In the genomic region with DNA sequence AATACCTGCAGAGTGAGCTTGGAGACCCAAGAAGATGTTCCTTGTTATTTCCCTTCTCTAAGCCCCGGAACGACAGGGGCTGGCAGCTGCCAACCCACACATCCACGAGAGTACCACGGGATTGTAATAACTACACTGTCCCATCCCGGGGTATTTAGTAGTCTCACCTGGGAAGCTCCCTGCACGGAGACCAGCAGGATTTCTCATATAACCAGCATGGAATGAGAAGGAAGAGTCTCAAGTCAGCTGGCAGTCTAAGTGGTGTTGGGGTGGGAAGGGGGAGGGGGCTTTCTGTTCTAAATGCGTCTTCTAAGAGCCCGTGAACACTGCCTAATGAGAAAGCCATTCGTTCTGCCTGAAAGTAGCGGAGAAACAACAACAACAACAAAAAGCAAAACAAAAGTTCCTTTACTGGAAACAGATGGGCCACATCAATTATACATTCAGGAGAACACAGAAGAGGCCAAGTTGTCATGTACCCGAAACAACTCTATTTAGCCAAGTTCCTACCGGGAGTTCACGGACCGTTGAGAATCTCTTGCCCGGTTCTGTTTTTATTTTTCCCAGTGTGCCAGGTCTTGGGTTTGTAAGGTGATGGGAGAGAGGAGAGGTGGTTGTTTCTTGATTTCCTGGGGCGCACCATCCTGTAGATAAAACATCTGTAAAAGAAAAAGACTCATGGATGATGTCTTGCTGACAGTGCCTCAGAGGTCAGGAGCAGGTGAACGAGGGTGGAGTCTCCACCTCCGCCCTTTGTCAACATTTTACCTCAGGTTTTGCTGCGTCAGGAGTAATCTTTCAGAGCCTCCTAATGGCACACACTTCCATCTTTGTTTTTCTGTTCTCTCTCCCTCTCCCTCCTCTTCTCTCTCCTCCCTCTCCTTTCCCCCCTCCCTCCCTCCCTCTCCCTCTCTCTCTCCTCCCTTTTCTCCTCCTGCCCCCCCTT, we compare ENCODE assay signal across 10 mouse cellular contexts.
DNase-seq lines count a peak whose midpoint lies in the region; ATAC-seq lines count a peak whose summit lies in the region.
"Had no signal": no experiment of that assay in that cellular context is flagged by ENCODE, and none has a peak within 500 bp of the region (broad histone marks: within the 10 kb centered on the region; RNA-seq: fewer than 3 reads in every experiment).

No protein-coding gene starts in this region.

- no peak overlapping the region for H3K9ac ChIP-seq in forebrain, embryonic 14.5 days (ENCODE audit: low read length)
- no peak overlapping the region for H3K9ac ChIP-seq in intestine, embryonic 15.5 days
- H3K9ac ChIP-seq in neural tube, embryonic 13.5 days, result no peak overlapping the region
- H3K9ac ChIP-seq: limb, embryonic 12.5 days had no signal

- peaks cover 7% of the 10 kb centered on the region; the same call in 1 of the 2 replicates for H3K4me1 ChIP-seq in forebrain, embryonic 14.5 days (ENCODE audit: control insufficient read depth, insufficient read depth, low read length)
- H3K4me1 ChIP-seq in intestine, embryonic 15.5 days (replicated peaks), result peaks cover 13% of the 10 kb centered on the region
- peaks cover 22% of the 10 kb centered on the region for H3K4me1 ChIP-seq in neural tube, embryonic 13.5 days (replicated peaks)

- no peak overlapping the region for H3K4me3 ChIP-seq in forebrain, embryonic 14.5 days (ENCODE audit: low read depth, low read length)
- no peak overlapping the region for H3K4me3 ChIP-seq in intestine, embryonic 15.5 days (replicated peaks)
- H3K4me3 ChIP-seq in neural tube, embryonic 13.5 days, result no peak overlapping the region
- H3K4me3 ChIP-seq: limb, embryonic 12.5 days had no signal

- no peaks in the 10 kb centered on the region for H3K36me3 ChIP-seq in forebrain, embryonic 14.5 days (ENCODE audit: control insufficient read depth, insufficient read depth, low read length)
- no peaks in the 10 kb centered on the region for H3K36me3 ChIP-seq in intestine, embryonic 15.5 days
- no peaks in the 10 kb centered on the region for H3K36me3 ChIP-seq in neural tube, embryonic 13.5 days
- H3K36me3 ChIP-seq: limb, embryonic 12.5 days had no signal

- ATAC-seq in forebrain, embryonic 14.5 days, result peak; percentile 40; the same call in 1 of the 2 replicates
- ATAC-seq in intestine, embryonic 15.5 days, result peak; percentile 74
- ATAC-seq in neural tube, embryonic 13.5 days (ENCODE audit: low read depth), result 0 out of 2 replicates have a peak, but pooled peaks have one; percentile 29

- no peaks in the 10 kb centered on the region for H3K27me3 ChIP-seq in forebrain, embryonic 14.5 days (replicated peaks; ENCODE audit: control insufficient read depth, insufficient read depth, low read length)
- H3K27me3 ChIP-seq in intestine, embryonic 15.5 days (replicated peaks), result no peaks in the 10 kb centered on the region
- H3K27me3 ChIP-seq in neural tube, embryonic 13.5 days, result 0 out of 2 replicates have a peak, but pooled peaks cover 5% of the 10 kb centered on the region
- H3K27me3 ChIP-seq: limb, embryonic 12.5 days had no signal

- peak; percentile 26 to 28 for DNase-seq in lung, adult 18-20 months
- no peak for DNase-seq in lung, postnatal 36 days
- DNase-seq in forebrain, embryonic 14.5 days (ENCODE audit: low spot score), result peak; percentile 51
- no peak for DNase-seq in layer of hippocampus, adult 9-11 months
- DNase-seq in spleen, postnatal 4 days (ENCODE audit: low spot score in 2 of 2), result no peak
- DNase-seq: right cerebral cortex, postnatal 25 days; thymus, postnatal 36 days had no signal

- H3K4me2 ChIP-seq in forebrain, embryonic 14.5 days (ENCODE audit: low read length), result no peak overlapping the region
- H3K4me2 ChIP-seq in intestine, embryonic 15.5 days (replicated peaks), result no peak overlapping the region
- peak overlapping the region; percentile 30 for H3K4me2 ChIP-seq in neural tube, embryonic 13.5 days
- H3K4me2 ChIP-seq: limb, embryonic 12.5 days had no signal

- H3K27ac ChIP-seq in forebrain, embryonic 14.5 days (ENCODE audit: low read depth, low read length), result no peak overlapping the region
- no peak overlapping the region for H3K27ac ChIP-seq in intestine, embryonic 15.5 days
- H3K27ac ChIP-seq in neural tube, embryonic 13.5 days (replicated peaks), result 0 out of 2 replicates have a peak overlapping the region, but pooled peaks have one; percentile 2
- H3K27ac ChIP-seq: limb, embryonic 12.5 days had no signal

- WGBS in forebrain, embryonic 14.5 days, result 45% methylated on average over 19 of the region's 19 CpGs
- WGBS in intestine, embryonic 15.5 days, result 59% methylated on average over 19 of the region's 19 CpGs
- 36% methylated on average over 19 of the region's 19 CpGs for WGBS in neural tube, embryonic 13.5 days

- no peaks in the 10 kb centered on the region for H3K9me3 ChIP-seq in forebrain, embryonic 14.5 days (replicated peaks; ENCODE audit: control insufficient read depth, low read length)
- H3K9me3 ChIP-seq in intestine, embryonic 15.5 days, result no peaks in the 10 kb centered on the region
- no peaks in the 10 kb centered on the region for H3K9me3 ChIP-seq in neural tube, embryonic 13.5 days
- H3K9me3 ChIP-seq: limb, embryonic 12.5 days had no signal

Comparison
In these comparisons a context has a peak if more than half of its experiments do, and no peak if none do; other contexts are left out.
1. DNase-seq: peak in lung, adult 18-20 months (2 of 2) and forebrain, embryonic 14.5 days (single experiment); none in lung, postnatal 36 days (single experiment), layer of hippocampus, adult 9-11 months (single experiment) and spleen, postnatal 4 days (0 of 2).
2. Peak in every context shown above with its lines, with median percentiles within 50 percentile points of each other: ATAC-seq.